ENCODE assay signal across 14 mouse cellular contexts in genomic region chr10:99271016-99271415, GRCm38 (mm10). TPM values are rescaled to one million over a fixed set of nuclear protein-coding genes. Genes with fewer than 3 reads are reported as not detected.
DNase-seq lines count a peak whose midpoint lies in the region; ATAC-seq and TF ChIP-seq lines count a peak whose summit lies in the region.
"Had no signal": no experiment of that assay in that cellular context is flagged by ENCODE, and none has a peak within 500 bp of the region (broad histone marks: within the 10 kb centered on the region; RNA-seq: fewer than 3 reads in every experiment).

No protein-coding gene starts in this region.

- TF ChIP-seq CTCF in intestine, postnatal 0 days (IDR thresholded peaks at IDR 0.05; ENCODE audit: low read depth) = no peak

- H3K36me3 ChIP-seq in heart, embryonic 10.5 days = peaks cover 16% of the 10 kb centered on the region
- H3K36me3 ChIP-seq in intestine, postnatal 0 days (ENCODE audit: control insufficient read depth, insufficient read depth) = peaks cover 8% of the 10 kb centered on the region
- H3K36me3 ChIP-seq in liver, embryonic 15.5 days (replicated peaks) = 0 out of 2 replicates have a peak, but pooled peaks cover 3% of the 10 kb centered on the region
- H3K36me3 ChIP-seq in neural tube, embryonic 15.5 days = no peaks in the 10 kb centered on the region
- H3K36me3 ChIP-seq: midbrain, embryonic 13.5 days; neural tube, embryonic 12.5 days had no signal

- H3K27ac ChIP-seq in heart, embryonic 10.5 days = peak overlapping the region; percentile 59; the same call in 1 of the 2 replicates
- H3K27ac ChIP-seq in intestine, postnatal 0 days (ENCODE audit: low read depth, low read length) = no peak overlapping the region
- H3K27ac ChIP-seq in liver, embryonic 15.5 days (replicated peaks) = no peak overlapping the region
- no peak overlapping the region for H3K27ac ChIP-seq in neural tube, embryonic 15.5 days (replicated peaks)
- H3K27ac ChIP-seq: midbrain, embryonic 13.5 days; neural tube, embryonic 12.5 days had no signal

- ATAC-seq in intestine, postnatal 0 days = 0 out of 2 replicates have a peak, but pooled peaks have one; percentile 7
- no peak for ATAC-seq in liver, embryonic 15.5 days (ENCODE audit: insufficient read depth)
- no peak for ATAC-seq in neural tube, embryonic 15.5 days (ENCODE audit: low FRiP score)
- ATAC-seq: forebrain, embryonic 14.5 days; inflammation-experienced regulatory T-cells, adult 6 months; midbrain, embryonic 13.5 days had no signal

- peak overlapping the region; percentile 32 for H3K4me2 ChIP-seq in intestine, postnatal 0 days (replicated peaks; ENCODE audit: low read depth)
- H3K4me2 ChIP-seq in liver, embryonic 15.5 days = peak overlapping the region; percentile 30; the same call in 1 of the 2 replicates
- no peak overlapping the region for H3K4me2 ChIP-seq in neural tube, embryonic 15.5 days
- H3K4me2 ChIP-seq: midbrain, embryonic 13.5 days; neural tube, embryonic 12.5 days had no signal

- no peaks in the 10 kb centered on the region for H3K27me3 ChIP-seq in heart, embryonic 10.5 days (ENCODE audit: insufficient read depth, poor library complexity, severe bottlenecking)
- H3K27me3 ChIP-seq in intestine, postnatal 0 days (replicated peaks; ENCODE audit: control insufficient read depth, insufficient read depth, low read length) = no peaks in the 10 kb centered on the region
- peaks cover 4% of the 10 kb centered on the region; the same call in 1 of the 2 replicates for H3K27me3 ChIP-seq in liver, embryonic 15.5 days
- peaks cover 7% of the 10 kb centered on the region; the same call in 1 of the 2 replicates for H3K27me3 ChIP-seq in neural tube, embryonic 15.5 days (replicated peaks)
- H3K27me3 ChIP-seq: neural tube, embryonic 12.5 days had no signal

- no peak overlapping the region for H3K9ac ChIP-seq in intestine, postnatal 0 days (ENCODE audit: low read depth, low read length)
- H3K9ac ChIP-seq in liver, embryonic 15.5 days = no peak overlapping the region
- no peak overlapping the region for H3K9ac ChIP-seq in neural tube, embryonic 15.5 days (replicated peaks)
- H3K9ac ChIP-seq: midbrain, embryonic 13.5 days; neural tube, embryonic 12.5 days had no signal

- no peak for DNase-seq in heart, embryonic 10.5 days (ENCODE audit: low spot score)
- DNase-seq in heart, postnatal 4 days = no peak
- DNase-seq in adrenal gland, adult 2 months = peak; percentile 70
- no peak for DNase-seq in cerebellum, adult 9-11 months
- DNase-seq in spleen, postnatal 36 days (ENCODE audit: low spot score in 2 of 2) = no peak
- DNase-seq: cerebellum, adult 11 months; thymus, postnatal 4 days had no signal

- peaks cover 46% of the 10 kb centered on the region for H3K4me1 ChIP-seq in heart, embryonic 10.5 days
- no peaks in the 10 kb centered on the region; the same call in 1 of the 2 replicates for H3K4me1 ChIP-seq in intestine, postnatal 0 days (replicated peaks; ENCODE audit: control insufficient read depth, insufficient read depth, low read length)
- H3K4me1 ChIP-seq in liver, embryonic 15.5 days (replicated peaks) = peaks cover 27% of the 10 kb centered on the region
- peaks cover 36% of the 10 kb centered on the region for H3K4me1 ChIP-seq in neural tube, embryonic 15.5 days

- WGBS in heart, embryonic 10.5 days = 77% methylated on average over 11 of the region's 11 CpGs
- 48% methylated on average over 11 of the region's 11 CpGs for WGBS in intestine, postnatal 0 days
- WGBS in liver, embryonic 15.5 days (ENCODE audit: insufficient replicate concordance) = 66% methylated on average over 11 of the region's 11 CpGs
- WGBS in neural tube, embryonic 15.5 days = 73% methylated on average over 11 of the region's 11 CpGs

- H3K4me3 ChIP-seq in heart, embryonic 10.5 days = no peak overlapping the region
- no peak overlapping the region for H3K4me3 ChIP-seq in intestine, postnatal 0 days (ENCODE audit: low read depth, low read length)
- no peak overlapping the region for H3K4me3 ChIP-seq in liver, embryonic 15.5 days (replicated peaks)
- no peak overlapping the region for H3K4me3 ChIP-seq in neural tube, embryonic 15.5 days (replicated peaks)
- H3K4me3 ChIP-seq: midbrain, embryonic 13.5 days; neural tube, embryonic 12.5 days had no signal

- no peaks in the 10 kb centered on the region for H3K9me3 ChIP-seq in heart, embryonic 10.5 days
- H3K9me3 ChIP-seq in intestine, postnatal 0 days (ENCODE audit: control insufficient read depth) = no peaks in the 10 kb centered on the region
- no peaks in the 10 kb centered on the region for H3K9me3 ChIP-seq in liver, embryonic 15.5 days (replicated peaks)
- H3K9me3 ChIP-seq in neural tube, embryonic 15.5 days (replicated peaks) = no peaks in the 10 kb centered on the region
- H3K9me3 ChIP-seq: midbrain, embryonic 13.5 days; neural tube, embryonic 12.5 days had no signal

RNA-seq across cellular contexts. Expression of gene Dusp6, which starts 8.0 kb away (rescaled TPM):
- polyA plus RNA-seq in heart, embryonic 10.5 days (2016; fragmentation: Nextera tagmentation; extraction: Ambion mirVana) = 58.5 and 65.3 TPM in 2 replicates
- 10 to 100 TPM; 37.0 to 38.2 TPM for total RNA-seq in heart, postnatal 4 days (2021)
- total RNA-seq in adrenal gland, adult 2 months (2021) = 100 to 1,000 TPM in 1 of 2 experiments, 10 to 100 TPM in 1; 70.4 to 146 TPM
- polyA plus RNA-seq in adrenal gland, adult 2 months (2012; rRNA removed) = 105 TPM in 2 replicates
- polyA plus RNA-seq in intestine, postnatal 0 days (2015; fragmentation: Nextera tagmentation; extraction: Ambion mirVana) = 27.9 and 34.6 TPM in 2 replicates
- 19.1 and 25.6 TPM in 2 replicates for polyA plus RNA-seq in liver, embryonic 15.5 days (2015; fragmentation: Nextera tagmentation; extraction: Ambion mirVana)
- polyA plus RNA-seq in neural tube, embryonic 15.5 days (2015; fragmentation: Nextera tagmentation; extraction: Ambion mirVana) = 28.2 and 31.5 TPM in 2 replicates
